Mouse (Mus musculus) megakaryocyte-erythroid progenitor cell, adult 5-6 weeks (primary cell): ENCODE measurements around the gene Ube2d3. TPM values are rescaled to one million over a fixed set of nuclear protein-coding genes. Genes with fewer than 3 reads are reported as not detected.
A peak's percentile ranks its signal among the peaks of the same experiment; 100 is the strongest.
"Not testable (repeated sequence)": the region's sequence is repeated elsewhere in the genome, so short reads cannot be mapped to it uniquely, and the experiment has no call there.

Experiments used
- ATAC-seq: replicated peaks from 2 replicates; pipeline ENCODE4 v1.8.0; 2016; ENCODE audit warnings: mild to moderate bottlenecking, inconsistent platforms; ENCODE audit not compliant: severe bottlenecking, poor library complexity, low FRiP score, low TSS enrichment
- total RNA-seq, 2 experiments: library from RNA; stranded (forward) in 1 of 2; stranded (reverse) in 1 of 2; fragments of 200-1000, 215-1000 nt in 1 of 2; fragments of >200 nt in 1 of 2; fragmentation: Nextera tagmentation in 1 of 2; gene quantifications; 2 replicates each; pipeline ENCODE4 v1.2.3; 2014 to 2017

Gene Ube2d3
- total RNA-seq, 2 experiments from 2014 or later = 439 to 1,018 TPM

GRCm38 (mm10) chr3:135423608-135424212 is 14.2 kb upstream of the Ube2d3 start, which contains the start of gene Cisd2:
Cisd2 (minus strand) TSS chr3:135423925.
- ATAC-seq = peak; percentile 21

GRCm38 (mm10) chr3:135436901-135437616 is 890 bp upstream of the Ube2d3 start:
- ATAC-seq = no peak

- ATAC-seq = peak; percentile 43
Observed at GRCm38 (mm10) chr3:135438531-135438912, 573 bp downstream of the Ube2d3 start.

GRCm38 (mm10) chr3:135438913-135439531 is 1.1 kb downstream of the Ube2d3 start:
- peak; percentile 46 for ATAC-seq

- no peak for ATAC-seq
Observed at GRCm38 (mm10) chr3:135439651-135440050, 1.7 kb downstream of the Ube2d3 start.

- ATAC-seq = peak; percentile 14; the same call in 1 of the 2 replicates
Observed at GRCm38 (mm10) chr3:135440221-135440620, 2.3 kb downstream of the Ube2d3 start.

GRCm38 (mm10) chr3:135440621-135441020 is 2.7 kb downstream of the Ube2d3 start:
- ATAC-seq = no peak

- ATAC-seq = no peak
Observed at GRCm38 (mm10) chr3:135444930-135445329, 7.0 kb downstream of the Ube2d3 start.

- ATAC-seq = no peak
Observed at GRCm38 (mm10) chr3:135458981-135459380, 21.0 kb downstream of the Ube2d3 start.

- ATAC-seq = no peak
Observed at GRCm38 (mm10) chr3:135468402-135468801, 30.5 kb downstream of the Ube2d3 start.

- ATAC-seq = no peak
Observed at GRCm38 (mm10) chr3:135469146-135469545, 31.2 kb downstream of the Ube2d3 start.

- ATAC-seq = peak; percentile 58
Observed at GRCm38 (mm10) chr3:135469974-135470373, 32.0 kb downstream of the Ube2d3 start.

GRCm38 (mm10) chr3:135470823-135471222 is 32.9 kb downstream of the Ube2d3 start:
- no peak for ATAC-seq

GRCm38 (mm10) chr3:135475025-135475424 is 37.1 kb downstream of the Ube2d3 start:
- ATAC-seq = no peak

GRCm38 (mm10) chr3:135476286-135476685 is 38.3 kb downstream of the Ube2d3 start:
- no peak for ATAC-seq

- ATAC-seq = no peak
Observed at GRCm38 (mm10) chr3:135476977-135477376, 39.0 kb downstream of the Ube2d3 start.

- ATAC-seq = not testable (repeated sequence)
Observed at GRCm38 (mm10) chr3:135479090-135479489, 41.1 kb downstream of the Ube2d3 start.

- no peak for ATAC-seq
Observed at GRCm38 (mm10) chr3:135480767-135481166, 42.8 kb downstream of the Ube2d3 start.

- no peak for ATAC-seq
Observed at GRCm38 (mm10) chr3:135481608-135482007, 43.7 kb downstream of the Ube2d3 start.

GRCm38 (mm10) chr3:135484650-135485049 is 46.7 kb downstream of the Ube2d3 start:
- ATAC-seq = not testable (repeated sequence)
